Mouse (Mus musculus) NIH3T3 (cell line): ENCODE measurements around the gene Exosc9.

Experiments
- DNase-seq: peaks from one replicate; pipeline ENCODE4 v3.0.0-alpha.2; 2012; ENCODE audit warnings: low read depth

Exosc9 gene

GRCm38 (mm10) chr3:36551851-36552384 lies 488 bp upstream of the Exosc9 start:
- peak; percentile 36 for DNase-seq

DNA sequence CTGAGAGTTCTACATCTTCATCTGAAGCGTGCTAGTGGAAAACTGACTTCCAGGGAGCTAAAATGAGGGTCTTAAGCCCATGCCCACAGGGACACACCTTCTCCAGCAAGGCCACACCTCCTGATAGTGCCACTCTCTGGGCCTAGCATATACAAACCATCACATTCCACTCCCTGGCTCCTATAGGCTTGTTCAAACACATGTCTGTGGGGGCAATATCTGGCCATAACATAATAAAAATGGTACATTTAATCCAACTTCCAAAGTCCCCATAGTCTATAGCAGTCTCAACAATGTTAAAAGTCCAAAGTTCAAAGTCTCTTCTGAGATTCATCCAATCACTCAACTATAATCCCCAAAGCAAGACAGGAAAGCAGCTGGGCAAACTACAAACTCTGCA lies 5.2 kb downstream of the Exosc9 start:
- DNase-seq, result no peak

GRCm38 (mm10) chr3:36559606-36560005 lies 7.2 kb downstream of the Exosc9 start:
- DNase-seq, result no peak

GRCm38 (mm10) chr3:36563666-36564065 lies 11.3 kb downstream of the Exosc9 start:
- DNase-seq, result no peak

- DNase-seq, result no peak
Observed at GRCm38 (mm10) chr3:36569836-36570235, 17.4 kb downstream of the Exosc9 start.

- DNase-seq, result peak; percentile 36
Observed at GRCm38 (mm10) chr3:36571361-36571826, 19.0 kb downstream of the Exosc9 start.

- peak; percentile 100 for DNase-seq
Observed at GRCm38 (mm10) chr3:36571827-36572378, 19.5 kb downstream of the Exosc9 start, which contains the start of gene Ccna2. Gene Ccna2, minus strand, starts transcription at chr3:36572150.

DNA sequence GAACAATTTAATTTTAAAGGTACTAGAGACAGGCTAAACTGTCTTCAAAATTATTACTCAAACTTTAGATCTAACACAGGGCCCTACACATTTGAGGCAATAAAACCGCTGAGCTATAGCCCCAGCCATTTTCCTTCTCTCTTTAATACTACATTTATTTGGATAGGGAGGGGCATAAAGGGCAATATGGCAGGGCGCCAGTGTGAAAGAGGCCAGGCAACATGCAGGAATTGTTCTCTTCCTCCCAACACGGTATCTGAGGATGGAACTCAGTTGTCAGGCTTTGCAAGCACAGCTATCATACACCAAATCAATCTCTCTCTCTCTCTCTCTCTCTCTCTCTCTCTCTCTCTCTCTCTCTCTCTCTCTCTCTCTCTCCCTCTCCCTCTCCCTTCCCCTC lies 46.4 kb downstream of the Exosc9 start:
- no peak for DNase-seq

DNA sequence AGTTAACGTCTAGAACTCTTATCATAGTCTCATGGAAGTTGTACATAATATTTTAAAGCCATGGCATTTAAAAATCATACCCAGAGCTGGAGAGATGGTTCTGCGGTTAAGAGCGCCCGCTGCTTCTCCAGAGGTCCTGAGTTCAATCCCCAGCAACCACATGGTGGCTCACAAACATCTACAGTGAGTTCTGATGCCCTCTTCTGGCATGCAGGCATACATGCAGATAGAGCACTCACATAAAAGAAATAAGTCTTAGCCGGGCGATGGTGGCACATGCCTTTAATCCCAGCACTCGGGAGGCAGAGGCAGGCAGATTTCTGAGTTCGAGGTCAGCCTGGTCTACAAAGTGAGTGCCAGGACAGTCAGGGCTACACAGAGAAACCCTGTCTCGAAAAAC lies 47.4 kb downstream of the Exosc9 start:
- DNase-seq, result peak; percentile 16

DNA sequence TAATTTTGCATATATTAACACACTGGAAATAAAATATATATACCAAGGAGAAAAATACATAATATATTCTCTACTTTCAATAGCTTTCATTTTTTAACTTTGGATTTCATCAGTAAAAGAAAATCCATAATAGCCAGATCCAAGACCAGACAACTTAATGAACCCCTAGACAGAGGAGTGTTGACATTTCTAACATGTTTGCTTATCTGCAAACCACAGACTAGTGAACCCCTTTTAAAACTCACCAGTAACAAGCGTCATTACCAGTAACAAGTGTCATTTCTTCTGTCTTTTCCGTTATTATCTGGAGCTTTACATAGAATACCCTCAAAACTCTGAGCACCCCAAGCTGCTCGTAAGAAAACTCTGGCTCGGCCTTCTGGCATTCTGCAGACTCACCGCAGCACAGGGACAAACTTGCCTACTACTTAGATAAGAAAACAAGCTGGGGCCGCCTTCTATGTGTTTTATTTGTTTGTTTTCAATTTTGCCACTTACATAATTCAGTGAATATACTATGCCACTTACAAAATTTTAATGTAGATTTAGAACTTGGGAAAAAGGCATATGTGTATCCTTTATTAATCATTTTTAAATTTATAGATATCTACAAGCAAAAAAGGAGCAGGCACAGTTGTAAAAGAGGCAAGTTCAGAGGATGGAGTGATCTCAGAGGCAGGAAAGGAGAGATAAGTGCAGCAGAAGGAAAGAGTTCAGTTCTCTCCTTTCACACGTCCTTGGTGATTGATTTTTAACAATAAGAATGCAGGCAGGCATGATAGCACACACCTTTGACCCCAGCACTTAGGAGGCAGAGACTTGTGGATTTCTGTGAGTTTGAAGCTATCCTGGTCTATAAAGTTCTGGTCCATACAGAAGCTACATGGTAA lies 53.7 kb downstream of the Exosc9 start:
- DNase-seq, result no peak

DNA sequence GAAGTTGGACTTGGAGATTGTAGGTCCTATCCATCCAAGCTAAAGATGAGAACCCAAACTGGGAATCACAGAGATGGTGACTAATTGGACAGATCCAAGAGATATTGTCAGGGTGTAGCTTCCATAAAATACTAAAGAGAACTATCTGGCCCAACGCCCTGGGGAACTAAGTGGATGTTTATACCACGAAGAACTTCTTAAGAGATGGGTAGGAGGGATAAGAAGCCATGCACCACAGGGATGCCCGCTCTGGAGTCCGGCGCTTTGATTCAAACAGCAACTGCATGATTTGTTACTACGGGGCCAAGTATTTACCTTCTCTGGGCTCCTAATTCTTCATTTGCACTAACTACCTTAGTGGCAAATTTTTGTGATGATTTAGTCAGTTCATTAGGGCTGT lies 60.3 kb downstream of the Exosc9 start:
- peak; percentile 34 for DNase-seq

DNA sequence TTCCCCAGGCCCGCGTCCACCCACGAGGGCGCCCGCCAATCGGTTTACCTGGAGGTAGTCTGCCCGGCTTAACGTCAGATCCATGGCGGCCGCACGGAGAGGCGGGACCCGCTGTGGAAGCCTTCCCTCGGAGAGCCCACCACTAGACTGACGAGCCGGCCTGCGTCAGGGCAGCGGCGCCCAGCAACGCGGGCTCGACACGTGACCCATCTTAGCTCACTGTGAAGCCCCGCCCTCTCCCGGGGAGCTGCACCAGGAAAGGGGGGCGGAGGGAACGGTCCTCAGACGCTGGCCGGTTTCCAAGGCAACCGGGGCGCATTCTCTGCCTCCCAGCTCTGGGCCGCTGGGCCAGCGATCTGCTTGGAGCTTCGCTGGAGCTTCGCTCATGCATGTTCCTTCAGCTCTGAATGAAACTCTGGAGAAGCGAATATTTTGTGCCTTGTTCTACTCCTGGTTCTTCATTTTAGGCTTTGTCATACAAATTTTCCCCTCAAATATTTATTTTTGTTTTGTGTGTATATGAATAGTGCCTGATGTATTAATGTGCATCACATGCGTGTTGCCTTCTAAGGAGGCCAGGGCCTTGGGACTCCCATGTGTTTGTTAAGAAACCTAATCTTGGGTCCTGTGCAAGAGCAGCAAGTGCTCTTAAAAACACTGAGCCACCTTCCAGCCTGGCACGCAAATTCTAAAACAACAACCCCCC lies 60.9 kb downstream of the Exosc9 start, which contains the start of gene Bbs7:
Bbs7 (minus strand) TSS at position 276 of the 706 bp plus-strand sequence.
- peak; percentile 98 for DNase-seq

GRCm38 (mm10) chr3:36613908-36614255 lies 61.5 kb downstream of the Exosc9 start:
- DNase-seq, result peak; percentile 35
